8 mouse cellular contexts compared by ENCODE assay signal in the genomic region with DNA sequence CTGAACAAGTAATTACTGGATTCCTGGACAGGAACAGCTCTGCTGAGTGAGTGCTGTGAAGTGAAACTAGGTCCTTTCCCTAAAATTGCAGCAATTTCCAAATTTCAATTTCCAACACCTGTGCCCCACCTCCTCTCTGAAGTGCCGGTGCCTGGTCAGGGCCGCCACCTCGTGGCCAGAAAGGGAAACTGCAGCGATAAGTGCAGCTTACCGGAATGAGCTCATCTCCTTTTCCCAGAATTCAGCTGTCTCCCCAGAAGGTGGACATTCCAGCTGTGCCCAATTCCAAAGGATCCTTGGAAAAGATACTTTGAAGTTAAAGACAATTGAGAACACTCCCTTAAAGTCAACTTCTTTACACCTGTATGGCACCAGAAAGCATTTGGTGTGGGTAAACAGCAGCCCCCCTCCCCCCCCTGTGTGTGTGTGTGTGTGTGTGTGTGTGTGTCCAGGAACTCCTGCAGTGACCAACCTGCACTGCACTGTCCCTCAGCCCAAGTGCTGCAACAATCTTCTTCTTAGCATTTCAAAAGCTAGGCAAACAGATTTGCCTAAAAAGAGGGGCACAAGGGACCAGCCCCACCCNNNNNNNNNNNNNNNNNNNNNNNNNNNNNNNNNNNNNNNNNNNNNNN. TPM values are rescaled to one million over a fixed set of nuclear protein-coding genes. Genes with fewer than 3 reads are reported as not detected.
DNase-seq lines count a peak whose midpoint lies in the region; ATAC-seq and TF ChIP-seq lines count a peak whose summit lies in the region.

No protein-coding gene starts in this region.

- intact Hi-C loops in gastrocnemius, postnatal 14 days (cut with DNase I; ENCODE audit: low total_unique reads): loop anchor here (2.0 kb wide), 1 partner anchor 60 kb away; no protein-coding TSS in a partner anchor
- intact Hi-C loops in left cerebral cortex, postnatal 25 days (cut with DNase I): loop anchor here (1.0 kb wide), 1 partner anchor 59 kb away; no protein-coding TSS in a partner anchor

- H3K4me1 ChIP-seq in hindbrain, embryonic 10.5 days (replicated peaks): 0 out of 2 replicates have a peak, but pooled peaks cover 2% of the 10 kb centered on the region
- peaks cover 9% of the 10 kb centered on the region; the same call in 1 of the 2 replicates for H3K4me1 ChIP-seq in hindbrain, embryonic 13.5 days (replicated peaks)
- H3K4me1 ChIP-seq in midbrain, postnatal 0 days (ENCODE audit: insufficient read depth, low read length): peaks cover 5% of the 10 kb centered on the region

- no peak overlapping the region for H3K27ac ChIP-seq in hindbrain, embryonic 10.5 days
- H3K27ac ChIP-seq in hindbrain, embryonic 13.5 days: no peak overlapping the region
- H3K27ac ChIP-seq in midbrain, postnatal 0 days (ENCODE audit: low read depth, low read length): no peak overlapping the region

- H3K36me3 ChIP-seq in hindbrain, embryonic 10.5 days: no peaks in the 10 kb centered on the region
- no peaks in the 10 kb centered on the region for H3K36me3 ChIP-seq in hindbrain, embryonic 13.5 days
- no peaks in the 10 kb centered on the region for H3K36me3 ChIP-seq in midbrain, postnatal 0 days (ENCODE audit: insufficient read depth, low read length)

- ATAC-seq in hindbrain, embryonic 13.5 days (ENCODE audit: low FRiP score): no peak
- 0 out of 2 replicates have a peak, but pooled peaks have one; percentile 50 for ATAC-seq in midbrain, postnatal 0 days (ENCODE audit: low FRiP score)

- TF ChIP-seq CTCF in midbrain, postnatal 0 days (IDR thresholded peaks at IDR 0.05): peak; percentile 98

- DNase-seq in hindbrain, embryonic 10.5 days (ENCODE audit: low spot score): peak; percentile 65
- DNase-seq in cerebellum, postnatal 14 days: peak; percentile 84 to 86
- DNase-seq in gastrocnemius, postnatal 14 days: peak; percentile 65
- peak; percentile 54 for DNase-seq in kidney, adult 11 months
- DNase-seq in left cerebral cortex, postnatal 25 days (ENCODE audit: low spot score in 2 of 2): peak; percentile 78 to 88
- peak; percentile 77 for DNase-seq in midbrain, postnatal 0 days (ENCODE audit: low spot score)
- DNase-seq in spleen, postnatal 10 days (ENCODE audit: low spot score in 2 of 2): peak; percentile 55 to 75

- no peaks in the 10 kb centered on the region for H3K9me3 ChIP-seq in hindbrain, embryonic 10.5 days
- no peaks in the 10 kb centered on the region for H3K9me3 ChIP-seq in hindbrain, embryonic 13.5 days
- H3K9me3 ChIP-seq in midbrain, postnatal 0 days (ENCODE audit: low read length): no peaks in the 10 kb centered on the region

- no peak overlapping the region for H3K4me2 ChIP-seq in hindbrain, embryonic 13.5 days
- H3K4me2 ChIP-seq in midbrain, postnatal 0 days (ENCODE audit: low read depth, low read length, poor library complexity, severe bottlenecking): no peak overlapping the region

- no peaks in the 10 kb centered on the region for H3K27me3 ChIP-seq in hindbrain, embryonic 10.5 days (ENCODE audit: insufficient read depth, poor library complexity, severe bottlenecking)
- no peaks in the 10 kb centered on the region for H3K27me3 ChIP-seq in hindbrain, embryonic 13.5 days
- H3K27me3 ChIP-seq in midbrain, postnatal 0 days (ENCODE audit: insufficient read depth, low read length): no peaks in the 10 kb centered on the region

- no peak overlapping the region for H3K4me3 ChIP-seq in hindbrain, embryonic 10.5 days
- H3K4me3 ChIP-seq in hindbrain, embryonic 13.5 days: no peak overlapping the region
- no peak overlapping the region for H3K4me3 ChIP-seq in midbrain, postnatal 0 days (ENCODE audit: low read depth, low read length)

- no peak overlapping the region for H3K9ac ChIP-seq in hindbrain, embryonic 13.5 days
- no peak overlapping the region for H3K9ac ChIP-seq in midbrain, postnatal 0 days (replicated peaks; ENCODE audit: low read length, poor library complexity, severe bottlenecking)

- 4% methylated on average over 5 of the region's 5 CpGs for WGBS in hindbrain, embryonic 10.5 days
- WGBS in hindbrain, embryonic 13.5 days: 2% methylated on average over 5 of the region's 5 CpGs
- WGBS in midbrain, postnatal 0 days: 2% methylated on average over 5 of the region's 5 CpGs

RNA-seq across cellular contexts. Expression of a gene that starts 13.2 kb away (rescaled TPM):
- polyA plus RNA-seq in hindbrain, embryonic 10.5 days (2016; fragmentation: Nextera tagmentation; extraction: Ambion mirVana): 7.4 and 8.7 TPM in 2 replicates
- 5.3 and 6.2 TPM in 2 replicates for polyA plus RNA-seq in hindbrain, embryonic 13.5 days (2015; fragmentation: Nextera tagmentation; extraction: Ambion mirVana)
- 10 to 100 TPM; 20.4 to 23.1 TPM for total RNA-seq in gastrocnemius, postnatal 14 days (2021)
- total RNA-seq in left cerebral cortex, postnatal 25 days (2021): 1 to 10 TPM; 4.2 to 5.9 TPM
- 3.6 and 3.9 TPM in 2 replicates for total RNA-seq in midbrain, postnatal 0 days (2014; rRNA removed)
- 5.0 and 5.7 TPM in 2 replicates for polyA plus RNA-seq in midbrain, postnatal 0 days (2015; fragmentation: Nextera tagmentation; extraction: Ambion mirVana)

RNA-seq across cellular contexts. Expression of a gene that starts 42.7 kb away (rescaled TPM):
- 12.1 and 18.8 TPM in 2 replicates for polyA plus RNA-seq in hindbrain, embryonic 10.5 days (2016; fragmentation: Nextera tagmentation; extraction: Ambion mirVana)
- 34.5 and 36.5 TPM in 2 replicates for polyA plus RNA-seq in hindbrain, embryonic 13.5 days (2015; fragmentation: Nextera tagmentation; extraction: Ambion mirVana)
- 10 to 100 TPM; 27.8 to 30.8 TPM for total RNA-seq in gastrocnemius, postnatal 14 days (2021)
- 100 to 1,000 TPM; 395 to 402 TPM for total RNA-seq in left cerebral cortex, postnatal 25 days (2021)
- total RNA-seq in midbrain, postnatal 0 days (2014; rRNA removed): 74.4 and 79.2 TPM in 2 replicates
- polyA plus RNA-seq in midbrain, postnatal 0 days (2015; fragmentation: Nextera tagmentation; extraction: Ambion mirVana): 29.1 and 41.8 TPM in 2 replicates
